Comparison of ENCODE assay signal across 8 mouse cellular contexts in the genomic region with DNA sequence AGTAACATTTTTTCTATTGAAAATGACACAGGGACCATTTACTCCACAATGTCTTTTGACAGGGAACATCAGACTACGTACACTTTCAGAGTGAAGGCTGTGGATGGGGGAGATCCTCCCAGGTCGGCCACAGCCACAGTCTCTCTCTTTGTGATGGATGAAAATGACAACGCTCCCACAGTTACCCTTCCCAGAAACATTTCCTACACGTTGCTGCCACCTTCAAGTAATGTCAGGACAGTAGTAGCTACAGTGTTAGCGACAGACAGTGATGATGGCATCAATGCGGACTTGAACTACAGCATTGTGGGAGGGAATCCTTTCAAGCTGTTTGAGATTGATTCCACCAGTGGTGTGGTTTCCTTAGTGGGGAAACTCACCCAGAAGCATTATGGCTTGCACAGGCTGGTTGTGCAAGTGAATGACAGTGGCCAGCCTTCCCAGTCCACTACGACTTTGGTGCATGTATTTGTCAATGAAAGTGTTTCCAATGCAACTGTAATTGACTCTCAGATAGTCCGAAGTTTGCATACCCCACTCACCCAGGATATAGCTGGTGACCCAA. TPM values are rescaled to one million over a fixed set of nuclear protein-coding genes. Genes with fewer than 3 reads are reported as not detected.
DNase-seq lines count a peak whose midpoint lies in the region; ATAC-seq and TF ChIP-seq lines count a peak whose summit lies in the region.

No protein-coding gene starts in this region.

- peak; percentile 4 for DNase-seq in lung, embryonic 14.5 days
- no peak for DNase-seq in lung, postnatal 14 days
- no peak for DNase-seq in cerebellum, adult 11-12 months
- no peak for DNase-seq in embryo, embryonic 10 days (ENCODE audit: low spot score)
- DNase-seq in kidney, postnatal 4 days = no peak

- H3K27me3 ChIP-seq in lung, embryonic 14.5 days (ENCODE audit: insufficient read depth, low read length) = peaks cover 21% of the 10 kb centered on the region
- no peaks in the 10 kb centered on the region for H3K27me3 ChIP-seq in forebrain, embryonic 15.5 days
- H3K27me3 ChIP-seq in limb, embryonic 13.5 days = peaks cover 27% of the 10 kb centered on the region
- H3K27me3 ChIP-seq in stomach, embryonic 14.5 days (ENCODE audit: control insufficient read depth, insufficient read depth, low read length) = no peaks in the 10 kb centered on the region

- ATAC-seq in lung, embryonic 14.5 days (ENCODE audit: insufficient read depth) = no peak
- ATAC-seq in forebrain, embryonic 15.5 days (replicated peaks) = no peak
- ATAC-seq in limb, embryonic 13.5 days (ENCODE audit: low FRiP score, low read depth) = no peak
- no peak for ATAC-seq in stomach, embryonic 14.5 days (ENCODE audit: insufficient number of reproducible peaks, insufficient read depth, low FRiP score, low read depth)

- no peak for TF ChIP-seq CTCF in lung, embryonic 14.5 days (IDR thresholded peaks at IDR 0.05; ENCODE audit: low read depth)

- peak overlapping the region; percentile 94 for H3K4me2 ChIP-seq in lung, embryonic 14.5 days
- H3K4me2 ChIP-seq in forebrain, embryonic 15.5 days (replicated peaks) = peak overlapping the region; percentile 96
- H3K4me2 ChIP-seq in limb, embryonic 13.5 days (replicated peaks) = peak overlapping the region; percentile 94
- H3K4me2 ChIP-seq in stomach, embryonic 14.5 days (replicated peaks; ENCODE audit: low read depth, low read length) = peak overlapping the region; percentile 89

- H3K36me3 ChIP-seq in lung, embryonic 14.5 days (ENCODE audit: insufficient read depth) = no peaks in the 10 kb centered on the region
- H3K36me3 ChIP-seq in forebrain, embryonic 15.5 days = no peaks in the 10 kb centered on the region
- H3K36me3 ChIP-seq in limb, embryonic 13.5 days = no peaks in the 10 kb centered on the region
- H3K36me3 ChIP-seq in stomach, embryonic 14.5 days (ENCODE audit: control insufficient read depth, insufficient read depth, low read length) = peaks cover 3% of the 10 kb centered on the region; the same call in 1 of the 2 replicates

- H3K4me3 ChIP-seq in lung, embryonic 14.5 days (ENCODE audit: low read depth, low read length) = peak overlapping the region; percentile 60
- H3K4me3 ChIP-seq in forebrain, embryonic 15.5 days = peak overlapping the region; percentile 77
- peak overlapping the region; percentile 67 for H3K4me3 ChIP-seq in limb, embryonic 13.5 days
- H3K4me3 ChIP-seq in stomach, embryonic 14.5 days (ENCODE audit: low read depth, low read length) = peak overlapping the region; percentile 72

- H3K27ac ChIP-seq in lung, embryonic 14.5 days (ENCODE audit: low read depth) = no peak overlapping the region
- no peak overlapping the region for H3K27ac ChIP-seq in forebrain, embryonic 15.5 days (replicated peaks)
- H3K27ac ChIP-seq in limb, embryonic 13.5 days = no peak overlapping the region
- no peak overlapping the region for H3K27ac ChIP-seq in stomach, embryonic 14.5 days (ENCODE audit: low read length)

- no peak overlapping the region for H3K9ac ChIP-seq in lung, embryonic 14.5 days
- 0 out of 2 replicates have a peak overlapping the region, but pooled peaks have one; percentile 77 for H3K9ac ChIP-seq in forebrain, embryonic 15.5 days (replicated peaks)
- H3K9ac ChIP-seq in limb, embryonic 13.5 days = no peak overlapping the region
- H3K9ac ChIP-seq in stomach, embryonic 14.5 days (replicated peaks; ENCODE audit: low read depth, low read length) = peak overlapping the region; percentile 65; the same call in 1 of the 2 replicates

- WGBS in lung, embryonic 14.5 days = 32% methylated on average over 8 of the region's 8 CpGs
- 40% methylated on average over 8 of the region's 8 CpGs for WGBS in forebrain, embryonic 15.5 days
- 31% methylated on average over 8 of the region's 8 CpGs for WGBS in limb, embryonic 13.5 days
- WGBS in stomach, embryonic 14.5 days = 29% methylated on average over 8 of the region's 8 CpGs

- no peaks in the 10 kb centered on the region for H3K9me3 ChIP-seq in lung, embryonic 14.5 days (ENCODE audit: low read depth, low read length)
- H3K9me3 ChIP-seq in forebrain, embryonic 15.5 days = no peaks in the 10 kb centered on the region
- no peaks in the 10 kb centered on the region for H3K9me3 ChIP-seq in limb, embryonic 13.5 days
- H3K9me3 ChIP-seq in stomach, embryonic 14.5 days (ENCODE audit: control insufficient read depth, low read depth, low read length) = no peaks in the 10 kb centered on the region

- no peaks in the 10 kb centered on the region for H3K4me1 ChIP-seq in lung, embryonic 14.5 days (ENCODE audit: insufficient read depth)
- H3K4me1 ChIP-seq in forebrain, embryonic 15.5 days = peaks cover 28% of the 10 kb centered on the region
- H3K4me1 ChIP-seq in limb, embryonic 13.5 days = peaks cover 34% of the 10 kb centered on the region
- peaks cover 9% of the 10 kb centered on the region; the same call in 1 of the 2 replicates for H3K4me1 ChIP-seq in stomach, embryonic 14.5 days (ENCODE audit: control insufficient read depth, insufficient read depth, low read length)

RNA-seq across cellular contexts. Expression of a gene that starts 3.5 kb away (rescaled TPM):
- polyA plus RNA-seq in lung, embryonic 14.5 days (2014; fragmentation: Nextera tagmentation; extraction: Ambion mirVana) = 4.1 and 4.5 TPM in 2 replicates
- 10.7 and 13.3 TPM in 2 replicates for polyA plus RNA-seq in forebrain, embryonic 15.5 days (2015; fragmentation: Nextera tagmentation; extraction: Ambion mirVana)
- polyA plus RNA-seq in limb, embryonic 13.5 days (2015; fragmentation: Nextera tagmentation; extraction: Ambion mirVana) = 8.3 and 10.3 TPM in 2 replicates
- polyA plus RNA-seq in stomach, embryonic 14.5 days (2014; fragmentation: Nextera tagmentation; extraction: Ambion mirVana) = 23.5 and 26.4 TPM in 2 replicates

Comparison
In these comparisons a context has a peak if more than half of its experiments do, and no peak if none do; other contexts are left out.
1. H3K9ac ChIP-seq: peak in forebrain, embryonic 15.5 days (single experiment) and stomach, embryonic 14.5 days (single experiment); none in lung, embryonic 14.5 days (single experiment) and limb, embryonic 13.5 days (single experiment).
2. Peak in every context shown above with its lines, with median percentiles within 50 percentile points of each other: H3K4me2 ChIP-seq and H3K4me3 ChIP-seq.